Mouse (Mus musculus): Measurements from ENCODE around the gene Ndrg2.
"Not testable (repeated sequence)": the region's sequence is repeated elsewhere in the genome, so short reads cannot be mapped to it uniquely, and the experiment has no call there.

The Ndrg2 gene

GRCm38 (mm10) chr14:51913960-51914762, at the start of gene Ndrg2:
TSS of gene Ndrg2 (minus strand) at chr14:51914158.
- no peak for DNase-seq (ENCODE audit: extremely low spot score, low read depth, low spot score)

GRCm38 (mm10) chr14:51960316-51960715, 46.4 kb upstream of the Ndrg2 start:
- DNase-seq (ENCODE audit: extremely low spot score, low read depth, low spot score) = no peak

- DNase-seq (ENCODE audit: extremely low spot score, low read depth, low spot score) = no peak
Measured at GRCm38 (mm10) chr14:51943336-51943735, 29.4 kb upstream of the Ndrg2 start.

GRCm38 (mm10) chr14:51942236-51942635, 28.3 kb upstream of the Ndrg2 start:
- DNase-seq (ENCODE audit: extremely low spot score, low read depth, low spot score) = no peak

GRCm38 (mm10) chr14:51941577-51941976, 27.6 kb upstream of the Ndrg2 start:
- no peak for DNase-seq (ENCODE audit: extremely low spot score, low read depth, low spot score)

DNA sequence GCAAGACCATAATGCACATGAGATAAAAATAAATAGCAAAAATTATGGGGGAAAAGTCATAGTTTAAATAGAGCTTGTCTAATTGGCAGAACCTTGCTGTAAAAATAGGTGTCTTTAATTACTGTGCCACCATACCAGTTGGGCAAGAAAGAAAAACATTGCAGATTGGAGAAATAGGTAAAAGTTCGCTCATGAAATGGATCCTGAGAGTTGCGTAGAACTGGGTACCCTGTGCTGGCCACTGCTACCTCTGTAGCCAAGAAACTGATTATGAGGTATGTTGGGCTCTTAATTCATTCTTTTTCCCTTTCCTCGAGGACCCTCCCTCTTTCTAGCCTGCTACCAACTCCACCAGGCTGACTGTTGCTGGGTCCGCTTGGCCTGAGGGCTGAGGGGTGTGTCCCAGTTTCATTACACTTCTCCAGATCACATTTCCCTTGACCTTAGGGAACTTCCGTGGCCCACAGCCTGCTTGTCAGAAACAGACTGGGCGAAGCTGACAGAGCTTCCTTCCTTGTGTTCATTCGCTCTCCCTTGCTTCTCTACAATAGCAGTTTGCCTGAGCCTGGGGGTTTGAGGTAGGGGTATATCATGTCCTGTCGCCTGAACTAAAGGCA, 27.1 kb upstream of the Ndrg2 start:
- DNase-seq (ENCODE audit: extremely low spot score, low read depth, low spot score) = peak; percentile 8

DNA sequence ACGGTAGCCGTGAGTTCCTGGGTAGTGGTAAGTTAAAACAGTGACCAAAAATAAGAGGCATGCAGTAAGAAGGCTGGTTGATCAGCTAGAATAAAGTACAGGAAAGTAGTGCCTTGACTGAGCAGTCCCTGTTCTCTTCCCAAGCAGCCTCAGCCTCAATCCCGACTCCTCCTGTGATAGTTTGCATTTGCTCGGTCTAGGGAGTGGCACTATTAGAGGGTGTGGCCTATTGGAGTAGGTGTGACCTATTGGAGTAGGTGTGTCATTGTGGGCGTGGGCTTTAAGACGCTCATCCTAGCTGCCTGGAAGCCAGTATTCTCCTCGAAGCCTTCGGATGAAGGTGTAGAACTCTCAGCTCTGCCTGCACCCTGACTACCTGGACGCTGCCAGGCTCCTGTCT, 25.0 kb upstream of the Ndrg2 start:
- DNase-seq (ENCODE audit: extremely low spot score, low read depth, low spot score) = no peak

GRCm38 (mm10) chr14:51932092-51933020, 18.4 kb upstream of the Ndrg2 start:
- no peak for DNase-seq (ENCODE audit: extremely low spot score, low read depth, low spot score)

DNA sequence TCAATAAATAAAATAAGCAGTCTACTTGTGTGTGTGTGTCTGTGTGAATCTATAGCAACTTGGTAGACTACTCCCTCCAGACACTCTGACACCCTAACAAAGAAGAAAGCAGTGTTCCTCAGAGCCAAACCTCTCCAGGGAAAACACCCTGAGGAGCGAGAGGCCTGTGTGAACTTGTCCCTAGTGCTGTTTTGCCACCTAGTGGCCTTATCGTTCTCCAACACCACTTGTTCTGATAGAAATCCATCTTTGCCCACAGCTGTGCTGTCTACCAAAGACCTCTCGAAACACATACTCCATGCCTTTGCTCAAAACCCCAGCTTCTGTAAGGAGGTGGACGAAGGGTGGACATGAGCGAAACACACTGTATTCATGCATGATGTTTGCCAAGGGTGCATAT, 16.9 kb upstream of the Ndrg2 start:
- no peak for DNase-seq (ENCODE audit: extremely low spot score, low read depth, low spot score)

GRCm38 (mm10) chr14:51929968-51930367, 16.0 kb upstream of the Ndrg2 start:
- no peak for DNase-seq (ENCODE audit: extremely low spot score, low read depth, low spot score)

DNA sequence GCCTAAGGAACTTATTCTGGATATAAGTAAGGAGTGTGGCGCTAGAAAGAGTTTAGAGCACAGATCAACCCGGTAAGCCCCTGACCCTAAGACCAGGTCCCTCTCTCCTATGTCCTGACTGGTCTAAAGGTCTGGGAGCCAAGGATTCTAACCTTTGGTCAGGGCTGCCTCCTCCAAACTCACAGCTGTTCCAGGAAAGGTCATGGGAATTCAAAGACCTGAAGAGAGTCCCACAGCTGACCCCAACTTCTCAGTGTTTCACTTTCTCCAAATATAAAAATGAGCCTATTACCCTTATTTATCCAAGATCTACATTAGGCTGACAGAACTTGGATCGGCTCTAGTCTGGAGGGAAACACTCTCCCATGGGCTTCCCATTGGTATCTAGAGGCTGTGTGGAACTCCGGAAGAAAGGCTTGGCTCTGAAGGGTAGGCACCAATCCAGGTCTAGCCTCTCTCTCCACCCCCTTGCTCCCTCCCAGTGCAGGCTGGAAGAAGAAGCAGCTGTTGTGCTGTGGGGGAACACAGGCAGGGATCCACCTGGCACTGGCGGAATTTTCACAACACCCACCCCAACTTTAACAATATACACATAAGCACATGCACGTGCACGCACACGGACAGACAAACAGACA, 15.5 kb upstream of the Ndrg2 start:
- no peak for DNase-seq (ENCODE audit: extremely low spot score, low read depth, low spot score)

DNA sequence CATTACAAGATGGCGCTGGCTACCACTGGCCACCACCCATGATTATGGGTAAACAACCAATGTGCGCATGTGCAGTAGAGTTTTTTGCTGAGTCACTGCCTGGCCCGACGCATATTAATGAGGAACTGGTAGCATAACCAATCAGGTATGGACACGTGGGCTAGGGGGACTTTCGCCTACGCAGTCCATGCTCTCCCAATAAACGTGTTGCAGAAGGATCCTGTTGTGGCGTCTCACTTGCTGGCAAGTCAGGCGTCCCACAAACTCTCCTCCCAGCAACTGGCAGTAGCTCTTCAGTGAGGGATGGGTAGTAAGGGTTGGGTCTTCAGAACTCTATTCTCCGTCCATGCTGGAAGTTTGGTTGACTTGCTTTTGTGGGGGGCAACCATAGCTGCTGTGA, 13.0 kb upstream of the Ndrg2 start:
- not testable (repeated sequence) for DNase-seq (ENCODE audit: extremely low spot score, low read depth, low spot score)

DNA sequence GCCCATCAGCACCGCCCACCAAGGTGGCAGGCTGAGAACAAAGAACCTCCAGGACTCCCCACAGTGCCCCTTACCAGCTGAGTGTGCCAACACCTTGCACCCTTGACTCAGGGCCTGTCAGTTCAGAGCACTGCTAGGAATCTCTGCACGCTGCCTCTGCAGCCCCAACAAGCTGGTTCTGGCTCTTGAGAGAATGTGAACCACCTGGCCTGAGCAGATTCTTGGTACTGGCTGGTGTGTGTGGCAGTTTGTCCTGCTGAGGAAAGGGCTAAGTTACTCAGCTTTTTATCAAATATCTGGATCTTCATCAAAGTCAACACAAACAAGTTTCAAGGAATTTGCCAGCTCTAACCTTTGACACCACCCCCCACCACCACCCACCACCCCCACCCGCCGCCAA, 9.5 kb upstream of the Ndrg2 start:
- DNase-seq (ENCODE audit: extremely low spot score, low read depth, low spot score) = no peak

GRCm38 (mm10) chr14:51922910-51923309, 9.0 kb upstream of the Ndrg2 start:
- DNase-seq (ENCODE audit: extremely low spot score, low read depth, low spot score) = no peak

DNA sequence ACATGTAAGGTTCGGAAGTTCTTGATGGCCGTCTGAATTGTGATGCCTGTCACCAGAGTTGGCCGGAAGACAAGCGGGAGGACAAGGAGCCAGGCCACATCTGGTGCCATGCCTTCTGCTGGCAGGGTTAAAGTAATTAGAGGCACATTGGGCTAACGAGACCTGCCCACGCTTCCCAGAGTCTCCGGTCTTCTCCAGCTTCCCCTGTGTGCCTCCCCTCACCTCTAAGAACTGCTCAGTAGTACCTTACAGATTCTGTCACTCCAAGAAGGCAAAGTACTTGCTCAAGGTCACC, 8.6 kb upstream of the Ndrg2 start, which contains the start of gene Rnase13:
Rnase13 (minus strand) TSS at position 203 of the 295 bp plus-strand sequence.
- no peak for DNase-seq (ENCODE audit: extremely low spot score, low read depth, low spot score)

GRCm38 (mm10) chr14:51921759-51922570, 8.0 kb upstream of the Ndrg2 start:
- DNase-seq (ENCODE audit: extremely low spot score, low read depth, low spot score) = no peak

- DNase-seq (ENCODE audit: extremely low spot score, low read depth, low spot score) = no peak
Measured at GRCm38 (mm10) chr14:51918966-51919365, 5.0 kb upstream of the Ndrg2 start.

DNA sequence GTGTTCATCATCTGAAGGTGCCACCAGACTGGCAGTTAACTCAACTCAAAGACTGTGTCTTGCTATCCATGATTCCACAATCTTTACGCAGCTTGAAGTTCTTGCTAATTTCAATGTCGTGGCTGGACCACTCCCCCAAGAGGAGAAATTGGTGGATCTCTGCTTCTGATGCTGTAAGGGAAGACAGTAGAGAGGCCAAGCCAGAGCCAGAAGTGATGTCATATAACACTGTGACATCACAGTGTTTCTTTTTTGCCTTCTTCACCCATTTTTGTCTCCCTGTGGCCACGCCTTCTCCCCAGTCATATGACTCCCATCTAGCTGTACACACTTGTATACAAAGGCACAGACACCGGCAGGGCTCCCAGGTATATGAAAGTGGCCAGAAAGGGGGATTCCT, 4.2 kb upstream of the Ndrg2 start, which contains the start of gene Tppp2:
Tppp2 (plus strand) TSS at position 301 of the 400 bp plus-strand sequence.
- DNase-seq (ENCODE audit: extremely low spot score, low read depth, low spot score) = no peak

DNA sequence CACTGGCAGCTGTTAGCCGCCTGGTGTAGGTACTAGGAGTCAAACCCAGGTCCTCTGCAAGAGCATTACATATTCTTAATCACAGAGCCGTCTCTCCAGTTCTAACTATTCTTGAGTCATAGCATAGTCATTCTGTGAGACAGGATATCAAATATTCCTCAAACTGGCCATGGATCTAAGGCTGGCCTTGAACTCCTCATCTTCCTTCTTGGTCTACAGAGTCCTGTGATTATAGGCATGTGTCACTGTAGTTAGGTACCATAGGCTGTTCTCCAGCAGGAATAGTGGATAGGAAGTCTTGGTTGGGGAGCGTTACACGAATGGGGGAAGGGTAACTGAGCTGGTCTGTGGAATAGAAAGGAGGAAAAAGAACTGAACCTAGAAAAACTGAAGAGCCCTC, 2.6 kb upstream of the Ndrg2 start:
- DNase-seq (ENCODE audit: extremely low spot score, low read depth, low spot score) = no peak

DNA sequence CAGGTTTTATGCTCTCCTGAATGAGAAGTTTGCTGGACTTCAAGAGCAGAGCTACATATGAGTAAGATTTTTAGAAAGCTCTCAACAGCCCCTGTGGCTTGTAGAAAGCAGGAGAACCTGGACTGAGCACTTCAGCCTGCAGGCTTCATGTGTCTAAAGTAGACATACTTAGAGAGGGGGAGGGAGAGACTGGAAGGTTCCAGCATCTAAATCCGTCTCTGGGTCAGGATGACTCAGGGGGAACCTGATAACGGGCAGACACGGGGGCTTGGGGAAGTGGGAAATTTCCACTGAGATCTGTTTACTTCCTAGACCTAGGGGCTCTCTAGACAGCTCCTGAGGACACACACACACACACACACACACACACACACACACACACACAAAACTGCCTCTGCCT, 1.1 kb upstream of the Ndrg2 start:
- DNase-seq (ENCODE audit: extremely low spot score, low read depth, low spot score) = no peak

Measured in hindlimb bud, embryonic 11.5 days (tissue).